Mouse (Mus musculus) left cerebral cortex, postnatal 10 days (tissue): ENCODE results near the gene Ahsg. TPM values are rescaled to one million over a fixed set of nuclear protein-coding genes. Genes with fewer than 3 reads are reported as not detected.
A peak's percentile ranks its signal among the peaks of the same experiment; 100 is the strongest.

Experiments
- DNase-seq, 2 experiments: peaks; one replicate each; pipeline ENCODE4 v3.0.0; 2021 to 2022; ENCODE audit warnings: low spot score in 2 of 2, mixed read lengths in 1 of 2; ENCODE audit errors: extremely low spot score in 1 of 2
- intact Hi-C: fragments of 180-260 bp; cut with DNase I; formaldehyde crosslinking; loops from one replicate; pipeline ENCODE4 v1.15.1; 2025
- total RNA-seq, 2 experiments: library from RNA; stranded (reverse); gene quantifications; 2 replicates each; pipeline ENCODE4 v1.2.3; 2021

Ahsg gene
- total RNA-seq: not detected

- intact Hi-C loops: no loop called here
- DNase-seq: no peak
Measured at GRCm38 (mm10) chr16:22890683-22891510, at the start of gene Ahsg. TSS of gene Ahsg (plus strand) at chr16:22891277.

DNA sequence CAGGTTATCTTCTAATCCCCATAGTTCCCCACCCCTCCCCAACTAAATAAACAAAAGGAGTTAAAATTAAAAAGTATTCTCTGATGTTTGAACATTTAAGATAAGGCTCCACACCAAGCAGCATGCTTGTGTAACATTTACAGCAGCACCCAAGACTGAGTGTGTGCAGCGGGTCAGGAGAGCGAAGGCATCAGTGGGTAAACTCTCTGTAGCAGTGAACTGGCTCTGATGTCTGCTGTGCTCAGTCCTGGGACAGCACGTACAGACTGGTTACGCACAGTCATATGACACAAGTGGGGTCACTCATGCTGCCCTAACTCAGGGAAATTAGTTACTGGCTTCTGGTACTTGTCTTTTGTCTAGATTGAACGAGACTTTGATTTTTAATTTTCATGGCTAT lies 48.2 kb upstream of the Ahsg start:
- intact Hi-C loops: no loop called here
- no peak for DNase-seq

GRCm38 (mm10) chr16:22844061-22844801 lies 46.8 kb upstream of the Ahsg start:
- intact Hi-C loops: no loop called here
- peak; percentile 61 to 92 for DNase-seq

GRCm38 (mm10) chr16:22844834-22845233 lies 46.2 kb upstream of the Ahsg start:
- no peak for DNase-seq
- intact Hi-C loops: no loop called here

- intact Hi-C loops: no loop called here
- DNase-seq: no peak
Measured at GRCm38 (mm10) chr16:22845481-22845880, 45.6 kb upstream of the Ahsg start.

- intact Hi-C loops: no loop called here
- DNase-seq: no peak
Measured at GRCm38 (mm10) chr16:22847686-22848085, 43.4 kb upstream of the Ahsg start.

DNA sequence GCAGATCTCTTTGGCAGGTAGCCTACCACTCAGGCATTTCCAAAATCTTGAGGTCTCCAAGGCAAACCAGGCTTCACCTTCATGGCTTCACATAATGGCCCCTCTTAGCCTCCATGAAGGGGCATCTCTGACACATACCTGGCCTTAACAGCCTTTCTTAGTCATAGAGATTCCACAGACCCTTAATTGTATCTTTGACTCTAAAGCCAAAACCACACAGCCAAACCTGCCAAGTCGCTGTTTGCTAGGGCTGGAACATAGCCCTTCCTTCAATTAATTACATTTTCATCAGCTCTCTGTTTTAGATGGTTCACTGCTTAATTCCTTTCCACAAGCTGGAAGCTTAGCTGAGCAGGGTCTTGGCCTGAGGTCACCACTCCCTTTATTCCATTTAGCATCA lies 42.7 kb upstream of the Ahsg start:
- intact Hi-C loops: no loop called here
- no peak for DNase-seq

DNA sequence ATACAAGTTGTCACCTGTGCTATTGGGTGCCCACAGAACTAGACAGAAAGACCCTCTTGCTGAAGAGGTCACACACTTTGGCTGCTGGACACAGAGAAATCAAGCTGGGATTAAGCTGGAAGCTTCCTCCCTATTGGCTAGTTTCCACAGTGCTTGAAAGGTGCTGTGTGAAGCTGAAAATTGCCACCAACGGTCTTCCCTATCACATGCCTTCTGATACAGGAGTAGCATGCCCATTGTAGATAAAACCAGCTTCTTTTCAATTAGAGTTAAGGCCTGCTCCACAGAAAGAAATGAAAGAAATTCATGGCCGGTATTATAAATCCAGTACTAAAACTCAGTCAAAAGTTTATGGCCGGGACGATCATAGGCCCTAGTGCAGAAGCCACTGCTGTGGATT lies 38.4 kb upstream of the Ahsg start:
- DNase-seq: no peak
- intact Hi-C loops: no loop called here

GRCm38 (mm10) chr16:22856773-22857172 lies 34.3 kb upstream of the Ahsg start:
- intact Hi-C loops: loop anchor here (5.0 kb wide), 1 partner anchor 251 kb away; the partner anchor contains the start of gene Eif4a2
- no peak for DNase-seq

DNA sequence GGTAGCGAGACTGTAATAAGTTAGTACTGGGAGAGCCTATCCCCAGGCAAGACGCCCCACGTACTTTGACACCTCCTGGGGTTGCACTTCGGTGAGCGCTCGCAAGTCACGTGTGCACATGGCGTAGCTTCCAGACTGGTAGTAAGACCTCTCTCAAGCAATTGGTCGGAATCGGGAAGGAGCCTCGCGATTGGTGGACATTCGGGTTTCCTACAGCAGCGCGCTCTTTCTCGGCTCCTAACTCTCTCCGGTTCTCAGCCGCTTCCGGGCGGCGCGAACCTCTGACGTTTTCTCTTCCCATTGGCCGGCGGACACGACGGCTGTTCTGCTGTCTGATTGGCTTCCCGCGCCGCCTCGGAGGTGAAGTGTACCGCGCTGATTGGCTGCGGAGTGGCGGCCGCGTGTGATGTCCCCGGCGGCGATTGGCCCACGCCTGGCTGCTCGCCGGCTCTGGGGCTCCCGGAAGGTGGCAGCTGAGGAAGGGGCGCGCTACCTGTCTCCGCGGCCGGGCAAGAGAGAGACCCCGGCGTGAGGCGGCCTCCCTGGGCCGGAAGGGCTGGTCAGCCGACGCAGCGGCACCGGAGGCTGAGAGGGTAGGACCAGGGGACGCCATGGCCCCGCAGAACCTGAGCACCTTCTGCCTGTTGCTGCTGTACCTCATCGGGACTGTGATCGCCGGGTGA lies 33.5 kb upstream of the Ahsg start, which contains the start of the genes Tbccd1 and Dnajb11:
Gene Tbccd1, minus strand, starts transcription at position 239 of the 683 bp plus-strand sequence.
Gene Dnajb11, plus strand, starts transcription at position 415 of the 683 bp plus-strand sequence.
- peak; percentile 99 for DNase-seq
- intact Hi-C loops: loop anchor here (5.0 kb wide), 1 partner anchor 250 kb away; the partner anchor contains the start of gene Eif4a2

DNA sequence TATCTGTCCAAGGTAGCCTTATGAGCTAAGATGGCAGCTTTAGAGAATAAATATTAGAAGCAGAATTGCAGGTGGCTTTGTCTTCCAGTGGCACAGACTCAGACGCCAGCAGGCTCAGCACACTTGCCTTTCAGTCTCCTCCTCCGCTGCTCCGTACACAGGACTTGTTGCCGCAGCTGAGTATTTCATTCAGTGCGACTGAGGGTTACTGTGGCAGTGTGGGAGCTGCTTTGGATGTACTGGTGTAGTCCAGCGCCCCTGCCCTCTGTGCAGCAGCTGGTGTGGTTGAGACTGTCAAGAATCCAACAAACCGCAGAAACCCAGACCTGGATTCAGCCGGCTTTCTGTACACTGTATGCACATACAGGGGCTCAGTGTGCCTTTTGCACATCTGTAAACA lies 18.7 kb upstream of the Ahsg start:
- intact Hi-C loops: loop anchor here (5.0 kb wide), 1 partner anchor 245 kb away; no protein-coding TSS in a partner anchor
- DNase-seq: no peak

DNA sequence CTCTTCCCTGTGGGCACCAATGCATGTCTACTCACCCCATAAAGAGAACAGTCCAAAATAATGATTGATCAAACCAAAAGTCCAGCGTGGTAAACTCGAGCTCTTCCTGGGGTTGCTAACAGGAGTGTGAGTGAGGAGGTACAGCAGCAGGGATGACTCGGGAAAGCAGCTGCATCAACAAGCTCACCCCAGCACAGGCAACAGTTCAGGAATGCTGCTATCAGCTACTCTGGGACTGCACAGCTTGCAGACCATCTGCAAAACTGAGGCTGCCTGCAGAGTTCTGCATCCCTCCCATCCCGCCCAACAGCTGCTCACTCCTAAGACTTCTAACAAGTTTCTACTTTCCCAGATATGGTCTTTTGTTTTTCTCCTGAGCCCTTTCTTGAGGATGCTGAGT lies 17.7 kb upstream of the Ahsg start:
- no peak for DNase-seq
- intact Hi-C loops: loop anchor here (5.0 kb wide), 1 partner anchor 244 kb away; no protein-coding TSS in a partner anchor

DNA sequence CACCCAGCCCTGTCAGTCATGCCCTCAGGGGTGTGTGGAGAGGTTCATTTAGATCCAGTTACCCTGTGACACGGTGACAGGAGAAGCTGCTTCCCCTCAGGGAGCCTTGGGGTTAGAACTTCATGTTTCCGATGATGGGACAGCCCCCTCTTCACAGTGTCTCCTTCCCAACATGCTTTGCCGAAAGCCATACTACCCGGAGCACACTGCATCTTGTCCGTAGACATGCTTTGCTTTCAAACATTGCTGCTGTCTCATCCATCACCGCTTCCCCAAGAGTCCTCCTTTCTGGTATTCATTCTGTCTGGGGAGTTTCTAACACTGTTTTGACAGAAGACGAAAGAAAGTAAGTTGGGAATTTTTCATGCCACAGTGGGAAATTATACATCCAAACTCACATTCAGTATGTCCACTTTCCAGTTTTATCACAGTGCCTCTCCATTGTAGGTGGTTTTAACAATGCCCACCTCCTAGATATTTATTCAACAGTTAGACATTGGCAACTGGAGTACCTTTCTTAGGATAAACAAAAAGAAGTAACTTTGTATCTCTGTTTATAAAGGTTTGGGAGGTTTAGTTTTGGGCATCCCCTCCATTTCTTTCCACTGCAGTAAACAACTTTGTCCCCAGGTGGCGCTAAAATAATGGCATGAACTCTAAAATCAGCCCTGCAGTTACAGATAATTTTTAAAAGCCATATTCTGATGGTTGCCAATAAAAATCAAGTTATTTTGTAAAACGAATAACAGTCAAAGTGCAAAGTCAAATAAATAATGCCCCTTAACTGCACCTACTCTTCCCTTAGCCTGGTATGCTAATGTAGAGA lies 14.6 kb upstream of the Ahsg start:
- no peak for DNase-seq
- intact Hi-C loops: loop anchor here (2.0 to 5.0 kb wide), 2 partner anchors 170 to 261 kb away; no protein-coding TSS in a partner anchor

- DNase-seq: peak in 1 of 2 experiments; percentile 49
- intact Hi-C loops: loop anchor here (2.0 to 5.0 kb wide), 2 partner anchors 169 to 259 kb away; no protein-coding TSS in a partner anchor
Measured at GRCm38 (mm10) chr16:22877660-22878390, 13.3 kb upstream of the Ahsg start.

GRCm38 (mm10) chr16:22878716-22879115 lies 12.4 kb upstream of the Ahsg start:
- intact Hi-C loops: loop anchor here (5.0 kb wide), 1 partner anchor 259 kb away; no protein-coding TSS in a partner anchor
- no peak for DNase-seq

GRCm38 (mm10) chr16:22879945-22880595 lies 11.0 kb upstream of the Ahsg start:
- DNase-seq: no peak
- intact Hi-C loops: loop anchor here (5.0 kb wide), 1 partner anchor 257 kb away; no protein-coding TSS in a partner anchor

- intact Hi-C loops: no loop called here
- DNase-seq: no peak
Measured at GRCm38 (mm10) chr16:22880900-22881299, 10.2 kb upstream of the Ahsg start.
